Mouse (Mus musculus): ENCODE results near the gene Eci1. TPM values are rescaled to one million over a fixed set of nuclear protein-coding genes. Genes with fewer than 3 reads are reported as not detected.
"Not testable (repeated sequence)": the region's sequence is repeated elsewhere in the genome, so short reads cannot be mapped to it uniquely, and the experiment has no call there.

Eci1 gene
- polyA plus RNA-seq, 1 experiment from 2014 or later = 44.2 TPM

- Histone ChIP-seq H3K9ac (replicated peaks; ENCODE audit: low read depth, low read length) (no peak overlapping the region), H3K4me3 (ENCODE audit: low read depth, low read length) (no peak overlapping the region), H3K4me1 (ENCODE audit: control insufficient read depth, insufficient read depth, low read length) (no peaks in the 10 kb centered on the region), H3K27me3 (ENCODE audit: control insufficient read depth, insufficient read depth, low read length) (no peaks in the 10 kb centered on the region), H3K4me2 (ENCODE audit: low read depth, low read length) (no peak overlapping the region), H3K36me3 (ENCODE audit: control insufficient read depth, insufficient read depth, low read length) (peaks cover 75% of the 10 kb centered on the region), H3K27ac (ENCODE audit: low read depth, low read length) (no peak overlapping the region), H3K9me3 (ENCODE audit: control insufficient read depth, low read length) (no peaks in the 10 kb centered on the region)
- 95% methylated on average over 8 of the region's 8 CpGs for WGBS
- ATAC-seq (ENCODE audit: low read depth) = no peak
Measured at GRCm38 (mm10) chr17:24446590-24446989, 20.1 kb downstream of the Eci1 start.

DNA sequence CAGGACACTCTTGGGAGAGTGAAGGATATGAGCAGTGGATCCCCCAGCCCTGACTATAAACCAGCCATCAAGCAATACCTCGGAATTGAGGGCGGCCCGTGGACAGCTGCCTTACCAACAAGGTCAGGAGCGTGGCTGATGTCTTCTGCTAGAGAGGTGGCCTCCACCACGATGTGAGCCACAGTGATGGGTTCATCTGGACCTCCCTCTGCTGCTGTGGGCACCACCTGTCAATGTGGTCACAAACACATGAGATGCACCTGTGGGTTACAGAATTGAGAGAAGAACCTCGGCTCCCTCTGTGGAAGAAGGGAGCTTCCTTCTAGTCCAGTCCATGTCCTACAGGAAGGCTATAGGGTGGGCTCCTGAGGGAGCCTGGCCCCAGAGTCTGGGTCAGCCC is 23.1 kb downstream of the Eci1 start:
- ATAC-seq (ENCODE audit: low read depth) = no peak
- Histone ChIP-seq H3K27ac (ENCODE audit: low read depth, low read length) (no peak overlapping the region), H3K4me1 (ENCODE audit: control insufficient read depth, insufficient read depth, low read length) (peaks cover 11% of the 10 kb centered on the region), H3K9me3 (ENCODE audit: control insufficient read depth, low read length) (no peaks in the 10 kb centered on the region), H3K9ac (replicated peaks; ENCODE audit: low read depth, low read length) (no peak overlapping the region), H3K27me3 (ENCODE audit: control insufficient read depth, insufficient read depth, low read length) (no peaks in the 10 kb centered on the region), H3K36me3 (ENCODE audit: control insufficient read depth, insufficient read depth, low read length) (peaks cover 58% of the 10 kb centered on the region), H3K4me2 (ENCODE audit: low read depth, low read length) (no peak overlapping the region), H3K4me3 (ENCODE audit: low read depth, low read length) (no peak overlapping the region)
- 95% methylated on average over 6 of the region's 6 CpGs for WGBS

- H3K9me3 ChIP-seq (ENCODE audit: control insufficient read depth, low read length) = no peaks in the 10 kb centered on the region
- WGBS = 94% methylated on average over 6 of the region's 6 CpGs
- H3K36me3 ChIP-seq (ENCODE audit: control insufficient read depth, insufficient read depth, low read length) = peaks cover 43% of the 10 kb centered on the region
- no peaks in the 10 kb centered on the region for H3K27me3 ChIP-seq (ENCODE audit: control insufficient read depth, insufficient read depth, low read length)
- no peak overlapping the region for H3K4me3 ChIP-seq (ENCODE audit: low read depth, low read length)
- no peak for ATAC-seq (ENCODE audit: low read depth)
- H3K27ac ChIP-seq (ENCODE audit: low read depth, low read length) = no peak overlapping the region
- H3K4me2 ChIP-seq (ENCODE audit: low read depth, low read length) = no peak overlapping the region
- H3K4me1 ChIP-seq (ENCODE audit: control insufficient read depth, insufficient read depth, low read length) = peaks cover 11% of the 10 kb centered on the region
- H3K9ac ChIP-seq (replicated peaks; ENCODE audit: low read depth, low read length) = no peak overlapping the region
Measured at GRCm38 (mm10) chr17:24451220-24451619, 24.8 kb downstream of the Eci1 start.

DNA sequence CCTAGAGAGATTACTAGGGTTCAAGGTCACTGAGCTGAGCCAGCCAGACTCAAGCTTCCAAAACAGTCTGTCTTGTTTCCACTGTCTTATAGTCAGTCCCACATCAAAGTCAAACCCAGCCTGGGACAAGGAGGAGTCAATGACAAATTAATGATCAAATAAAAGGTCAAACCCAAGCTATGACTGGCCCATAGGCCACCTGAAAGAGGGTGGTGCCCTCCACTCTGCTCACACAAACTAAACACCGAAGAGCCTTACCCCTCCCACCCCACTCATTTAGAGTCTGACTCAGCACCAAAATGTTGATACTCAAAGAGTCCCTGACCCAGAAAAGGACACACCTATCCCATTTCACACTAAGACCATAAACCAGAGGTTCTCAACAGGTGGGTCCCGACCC is 26.9 kb downstream of the Eci1 start:
- H3K4me2 ChIP-seq (ENCODE audit: low read depth, low read length) = no peak overlapping the region; the same call in 1 of the 2 replicates
- 93% methylated on average over 2 of the region's 2 CpGs for whole genome bisulfite sequencing
- ATAC-seq (ENCODE audit: low read depth) = no peak

DNA sequence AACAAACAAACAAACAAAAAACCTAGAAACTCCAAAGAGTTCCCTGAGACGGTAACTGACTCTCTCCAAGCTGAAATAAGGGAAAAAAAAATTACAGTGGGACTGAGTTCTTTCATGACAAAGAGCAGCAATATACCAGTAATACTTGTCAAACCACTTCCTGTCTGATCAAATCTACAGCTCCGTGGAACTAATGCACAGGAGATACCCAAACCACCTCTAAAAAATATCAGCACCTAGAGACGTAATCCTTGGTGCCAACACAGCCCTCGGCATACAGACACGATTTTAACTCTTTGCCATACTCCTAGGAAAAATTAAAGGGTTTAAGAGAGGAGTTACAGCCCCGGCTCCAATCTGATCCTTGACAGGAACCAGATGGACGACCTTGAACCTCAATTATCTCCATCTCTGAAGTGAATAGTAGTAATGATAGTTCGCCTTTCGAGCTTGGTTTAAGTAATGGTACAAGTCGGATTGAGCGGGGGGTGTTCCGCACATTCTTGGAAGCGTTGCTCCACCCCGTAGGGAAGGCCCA is 27.8 kb downstream of the Eci1 start:
- 9% methylated on average over 14 of the region's 14 CpGs for WGBS
- H3K4me1 ChIP-seq (ENCODE audit: control insufficient read depth, insufficient read depth, low read length) = peaks cover 11% of the 10 kb centered on the region
- H3K27me3 ChIP-seq (ENCODE audit: control insufficient read depth, insufficient read depth, low read length) = no peaks in the 10 kb centered on the region
- ATAC-seq (ENCODE audit: low read depth) = no peak
- H3K9me3 ChIP-seq (ENCODE audit: control insufficient read depth, low read length) = no peaks in the 10 kb centered on the region
- peak overlapping the region; percentile 92 for H3K9ac ChIP-seq (replicated peaks; ENCODE audit: low read depth, low read length)
- H3K4me3 ChIP-seq (ENCODE audit: low read depth, low read length) = peak overlapping the region; percentile 91
- peaks cover 20% of the 10 kb centered on the region for H3K36me3 ChIP-seq (ENCODE audit: control insufficient read depth, insufficient read depth, low read length)
- H3K27ac ChIP-seq (ENCODE audit: low read depth, low read length) = peak overlapping the region; percentile 95
- peak overlapping the region; percentile 53 for H3K4me2 ChIP-seq (ENCODE audit: low read depth, low read length)

More for the DNA sequence above, 26.9 kb downstream of the Eci1 start:
- no peak overlapping the region for H3K4me3 ChIP-seq (ENCODE audit: low read depth, low read length)
- H3K36me3 ChIP-seq (ENCODE audit: control insufficient read depth, insufficient read depth, low read length) = peaks cover 24% of the 10 kb centered on the region
- no peak overlapping the region for H3K27ac ChIP-seq (ENCODE audit: low read depth, low read length)
- H3K27me3 ChIP-seq (ENCODE audit: control insufficient read depth, insufficient read depth, low read length) = no peaks in the 10 kb centered on the region
- no peak overlapping the region for H3K9ac ChIP-seq (replicated peaks; ENCODE audit: low read depth, low read length)
- H3K4me1 ChIP-seq (ENCODE audit: control insufficient read depth, insufficient read depth, low read length) = peaks cover 11% of the 10 kb centered on the region
- H3K9me3 ChIP-seq (ENCODE audit: control insufficient read depth, low read length) = no peaks in the 10 kb centered on the region

DNA sequence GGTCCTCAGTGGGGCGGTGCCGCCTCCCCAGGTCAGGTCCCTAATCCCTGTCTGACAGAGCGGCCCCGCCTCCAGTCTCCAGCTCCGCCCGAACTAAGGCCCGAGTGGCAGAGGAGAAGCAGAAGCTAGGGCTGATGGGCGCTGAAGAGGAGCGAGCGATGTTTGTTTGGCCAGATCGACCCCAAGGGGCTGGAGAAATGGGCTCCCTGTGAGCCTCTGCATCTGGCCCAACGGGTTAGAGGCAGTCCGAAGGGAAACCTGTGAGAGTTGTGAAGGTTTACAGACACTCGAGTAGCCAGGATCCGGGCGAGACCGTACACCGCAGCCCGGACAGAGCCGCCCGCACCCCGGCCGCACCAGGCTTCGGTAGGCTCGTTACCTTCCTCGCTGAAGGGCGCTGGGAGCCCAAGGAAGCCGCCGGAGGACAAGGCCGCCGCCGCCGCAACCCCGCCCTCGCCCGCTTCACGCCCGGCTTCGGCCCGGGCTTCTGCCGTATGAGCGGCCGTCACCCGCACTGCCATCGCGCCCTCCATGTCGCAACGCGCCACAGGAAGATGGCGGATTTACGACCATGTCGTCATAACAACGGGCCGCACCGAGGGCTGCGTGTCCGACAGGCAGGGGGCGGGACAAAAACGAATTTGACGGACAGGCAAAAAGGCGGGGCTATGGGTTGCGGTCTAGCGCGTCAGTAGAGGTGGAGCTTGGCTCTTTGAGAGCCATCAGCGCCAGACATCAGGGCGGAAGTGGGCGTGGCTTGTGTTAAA is 28.5 kb downstream of the Eci1 start:
- Histone ChIP-seq H3K9ac (replicated peaks; ENCODE audit: low read depth, low read length) (peak overlapping the region; percentile 92), H3K4me2 (ENCODE audit: low read depth, low read length) (peak overlapping the region; percentile 53), H3K4me3 (ENCODE audit: low read depth, low read length) (peak overlapping the region; percentile 91), H3K27me3 (ENCODE audit: control insufficient read depth, insufficient read depth, low read length) (no peaks in the 10 kb centered on the region), H3K27ac (ENCODE audit: low read depth, low read length) (peak overlapping the region; percentile 95), H3K4me1 (ENCODE audit: control insufficient read depth, insufficient read depth, low read length) (peaks cover 11% of the 10 kb centered on the region), H3K9me3 (ENCODE audit: control insufficient read depth, low read length) (no peaks in the 10 kb centered on the region), H3K36me3 (ENCODE audit: control insufficient read depth, insufficient read depth, low read length) (peaks cover 13% of the 10 kb centered on the region)
- WGBS = under 1% methylated on average over 58 of the region's 67 CpGs
- peak; percentile 94 for ATAC-seq (ENCODE audit: low read depth)

GRCm38 (mm10) chr17:24455523-24456206 is 29.2 kb downstream of the Eci1 start:
- ATAC-seq (ENCODE audit: low read depth); H3K9me3 ChIP-seq (ENCODE audit: control insufficient read depth, low read length); H3K27ac ChIP-seq (ENCODE audit: low read depth, low read length); H3K36me3 ChIP-seq (ENCODE audit: control insufficient read depth, insufficient read depth, low read length); H3K27me3 ChIP-seq (ENCODE audit: control insufficient read depth, insufficient read depth, low read length); H3K9ac ChIP-seq (replicated peaks; ENCODE audit: low read depth, low read length): not testable (repeated sequence)
- WGBS = 53% methylated on average over 10 of the region's 10 CpGs
- Histone ChIP-seq H3K4me2 (ENCODE audit: low read depth, low read length) (peak overlapping the region; percentile 31; the same call in 1 of the 2 replicates), H3K4me3 (ENCODE audit: low read depth, low read length) (peak overlapping the region; percentile 91; the same call in 1 of the 2 replicates), H3K4me1 (ENCODE audit: control insufficient read depth, insufficient read depth, low read length) (peaks cover 11% of the 10 kb centered on the region)

DNA sequence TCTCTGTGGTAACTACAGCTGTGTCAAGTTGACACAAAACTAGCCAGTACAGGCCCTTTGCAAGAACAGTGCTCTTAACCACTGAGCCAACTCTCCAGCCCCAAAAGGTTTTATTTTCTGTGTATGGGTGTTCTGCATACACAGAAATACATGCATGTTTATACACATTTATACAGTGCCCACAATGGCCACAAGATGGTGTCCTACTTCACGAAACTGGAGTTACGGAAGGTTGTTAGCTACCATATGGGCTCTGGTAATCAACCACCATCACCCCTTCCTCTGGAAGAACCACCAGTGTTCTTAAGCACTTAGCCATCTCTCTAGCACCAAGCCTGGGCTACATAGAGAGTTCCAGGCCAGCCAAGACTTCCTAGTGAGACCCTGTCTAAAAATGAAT is 35.1 kb downstream of the Eci1 start:
- no peaks in the 10 kb centered on the region for H3K4me1 ChIP-seq (ENCODE audit: control insufficient read depth, insufficient read depth, low read length)
- no peaks in the 10 kb centered on the region for H3K27me3 ChIP-seq (ENCODE audit: control insufficient read depth, insufficient read depth, low read length)
- H3K4me2 ChIP-seq (ENCODE audit: low read depth, low read length) = no peak overlapping the region
- H3K9ac ChIP-seq (replicated peaks; ENCODE audit: low read depth, low read length) = no peak overlapping the region
- no peaks in the 10 kb centered on the region for H3K9me3 ChIP-seq (ENCODE audit: control insufficient read depth, low read length)
- 68% methylated on average over 2 of the region's 2 CpGs for WGBS
- ATAC-seq (ENCODE audit: low read depth) = no peak
- no peak overlapping the region for H3K27ac ChIP-seq (ENCODE audit: low read depth, low read length)
- H3K4me3 ChIP-seq (ENCODE audit: low read depth, low read length) = no peak overlapping the region
- H3K36me3 ChIP-seq (ENCODE audit: control insufficient read depth, insufficient read depth, low read length) = no peaks in the 10 kb centered on the region

GRCm38 (mm10) chr17:24462932-24463331 is 36.5 kb downstream of the Eci1 start:
- ATAC-seq (ENCODE audit: low read depth) = no peak
- 97% methylated on average over 1 of the region's 1 CpGs for WGBS
- no peak overlapping the region for H3K9ac ChIP-seq (replicated peaks; ENCODE audit: low read depth, low read length)

More at GRCm38 (mm10) chr17:24462932-24463331, 36.5 kb downstream of the Eci1 start:
- H3K9me3 ChIP-seq (ENCODE audit: control insufficient read depth, low read length) = no peaks in the 10 kb centered on the region
- no peaks in the 10 kb centered on the region for H3K27me3 ChIP-seq (ENCODE audit: control insufficient read depth, insufficient read depth, low read length)
- no peak overlapping the region for H3K27ac ChIP-seq (ENCODE audit: low read depth, low read length)
- H3K4me2 ChIP-seq (ENCODE audit: low read depth, low read length) = no peak overlapping the region
- H3K4me1 ChIP-seq (ENCODE audit: control insufficient read depth, insufficient read depth, low read length) = no peaks in the 10 kb centered on the region
- H3K36me3 ChIP-seq (ENCODE audit: control insufficient read depth, insufficient read depth, low read length) = no peaks in the 10 kb centered on the region
- H3K4me3 ChIP-seq (ENCODE audit: low read depth, low read length) = no peak overlapping the region
